Mouse (Mus musculus) intestine, embryonic 14.5 days (tissue): Measurements from ENCODE around the gene Hist1h2ap. TPM values are rescaled to one million over a fixed set of nuclear protein-coding genes. Genes with fewer than 3 reads are reported as not detected.
"Not testable (repeated sequence)": the region's sequence is repeated elsewhere in the genome, so short reads cannot be mapped to it uniquely, and the experiment has no call there.

Experiments used
- ATAC-seq: fragments of 200-750 bp; cut with Nextera tagmentation; replicated peaks from 2 replicates; pipeline ENCODE4 v1.8.0; 2017; ENCODE audit warnings: low read depth, moderate number of reproducible peaks, moderate TSS enrichment, moderate library complexity; ENCODE audit not compliant: low FRiP score, low TSS enrichment
- DNase-seq: peaks from one replicate; pipeline ENCODE4 v3.0.0-alpha.2; 2018; ENCODE audit warnings: low spot score
- H3K27ac ChIP-seq: fragments of 300-500 bp; sonication (generic); 2 replicates; pipeline ENCODE4 v1.5.1; 2014; ENCODE audit warnings: low read depth, mild to moderate bottlenecking, control low read depth
- H3K27me3 ChIP-seq: fragments of 300-500 bp; sonication (generic); replicated peaks from 2 replicates; pipeline ENCODE4 v1.6.1; 2014; ENCODE audit warnings: low read length, control low read depth; ENCODE audit not compliant: control insufficient read depth, insufficient read depth
- H3K36me3 ChIP-seq: fragments of 300-500 bp; sonication (generic); 2 replicates; pipeline ENCODE4 v1.6.1; 2014; ENCODE audit warnings: low read length, control low read depth; ENCODE audit not compliant: control insufficient read depth, insufficient read depth
- H3K4me1 ChIP-seq: fragments of 300-500 bp; sonication (generic); replicated peaks from 2 replicates; pipeline ENCODE4 v1.6.1; 2014; ENCODE audit warnings: low read length, control low read depth, mixed read lengths; ENCODE audit not compliant: control insufficient read depth, insufficient read depth
- H3K4me2 ChIP-seq: fragments of 300-500 bp; sonication (generic); 2 replicates; pipeline ENCODE4 v1.6.1; 2014; ENCODE audit warnings: low read length
- H3K4me3 ChIP-seq: fragments of 300-500 bp; sonication (generic); 2 replicates; pipeline ENCODE4 v1.5.1; 2014; ENCODE audit warnings: low read depth, low read length, control low read depth, mixed read lengths
- H3K9ac ChIP-seq: fragments of 300-500 bp; sonication (generic); 2 replicates; pipeline ENCODE4 v1.6.1; 2014; ENCODE audit warnings: mild to moderate bottlenecking, low read length
- H3K9me3 ChIP-seq: fragments of 300-500 bp; sonication (generic); 2 replicates; pipeline ENCODE4 v1.6.1; 2016; ENCODE audit warnings: low read length, control low read depth; ENCODE audit not compliant: control insufficient read depth
- WGBS: fragments of 180-500 bp; shearing (Covaris S2); extraction: QIAGEN DNeasy Blood & Tissue Kit; methylation state at CpG from one replicate; pipeline ENCODE4 v1.1.7; 2014; 5-methylcytosine and 5-hydroxymethylcytosine counted together
- polyA plus RNA-seq: library from polyadenylated mRNA; unstranded; fragments of >200 nt; fragmentation: Nextera tagmentation; extraction: Ambion mirVana; gene quantifications from 2 replicates; pipeline ENCODE4 v1.2.1, GENCODE M21; 2014

Hist1h2ap gene
- polyA plus RNA-seq, 1 experiment from 2014 or later, result 4,338 TPM

- Histone ChIP-seq H3K27me3 (no peaks in the 10 kb centered on the region), H3K4me3 (peak overlapping the region; percentile 16), H3K4me2 (peak overlapping the region; percentile 51), H3K36me3 (no peaks in the 10 kb centered on the region), H3K4me1 (peaks cover 21% of the 10 kb centered on the region), H3K9me3 (no peaks in the 10 kb centered on the region), H3K9ac (peak overlapping the region; percentile 34), H3K27ac (peak overlapping the region; percentile 44; the same call in 1 of the 2 replicates)
- no peak for ATAC-seq
- 8% methylated on average over 17 of the region's 18 CpGs for WGBS
- DNase-seq, result peak; percentile 68
Measured at GRCm38 (mm10) chr13:21790601-21791283, 42.6 kb downstream of the Hist1h2ap start.

DNA sequence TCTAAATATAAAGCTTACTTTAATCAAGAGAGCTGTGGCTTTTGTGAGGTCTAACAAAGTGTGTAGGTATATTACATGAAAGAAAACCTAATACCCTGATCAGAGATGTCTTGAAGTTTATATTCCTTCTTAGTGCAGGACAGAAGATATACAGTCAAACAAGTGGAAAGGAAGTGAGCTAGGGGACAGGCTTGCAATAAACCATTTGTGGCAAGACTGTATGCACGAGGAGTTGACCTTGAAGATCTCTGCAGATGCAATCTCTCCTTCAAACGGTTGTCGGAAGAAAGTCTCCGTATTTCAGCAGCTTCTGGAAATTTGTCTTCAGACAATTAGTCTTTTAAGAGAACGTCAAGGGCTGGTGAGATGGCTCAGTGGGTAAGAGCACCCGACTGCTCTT lies 43.4 kb downstream of the Hist1h2ap start:
- H3K4me1 ChIP-seq, result peaks cover 24% of the 10 kb centered on the region
- ATAC-seq (no peak), DNase-seq (peak; percentile 50)
- no peak overlapping the region for H3K4me3 ChIP-seq
- WGBS, result 38% methylated on average over 6 of the region's 6 CpGs
- no peak overlapping the region for H3K4me2 ChIP-seq
- H3K36me3 ChIP-seq, result no peaks in the 10 kb centered on the region
- H3K27me3 ChIP-seq, result no peaks in the 10 kb centered on the region
- no peaks in the 10 kb centered on the region for H3K9me3 ChIP-seq
- no peak overlapping the region for H3K9ac ChIP-seq
- no peak overlapping the region for H3K27ac ChIP-seq

GRCm38 (mm10) chr13:21787760-21788593 lies 45.3 kb downstream of the Hist1h2ap start:
- H3K27ac ChIP-seq, result peak overlapping the region; percentile 88
- ATAC-seq (no peak; the same call in 1 of the 2 replicates), DNase-seq (peak; percentile 51)
- H3K27me3 ChIP-seq, result no peaks in the 10 kb centered on the region
- no peaks in the 10 kb centered on the region for H3K36me3 ChIP-seq
- WGBS, result 24% methylated on average over 14 of the region's 21 CpGs
- no peaks in the 10 kb centered on the region for H3K9me3 ChIP-seq
- peak overlapping the region; percentile 21 for H3K4me3 ChIP-seq
- H3K9ac ChIP-seq, result peak overlapping the region; percentile 47
- peak overlapping the region; percentile 55 for H3K4me2 ChIP-seq
- peaks cover 31% of the 10 kb centered on the region for H3K4me1 ChIP-seq

DNA sequence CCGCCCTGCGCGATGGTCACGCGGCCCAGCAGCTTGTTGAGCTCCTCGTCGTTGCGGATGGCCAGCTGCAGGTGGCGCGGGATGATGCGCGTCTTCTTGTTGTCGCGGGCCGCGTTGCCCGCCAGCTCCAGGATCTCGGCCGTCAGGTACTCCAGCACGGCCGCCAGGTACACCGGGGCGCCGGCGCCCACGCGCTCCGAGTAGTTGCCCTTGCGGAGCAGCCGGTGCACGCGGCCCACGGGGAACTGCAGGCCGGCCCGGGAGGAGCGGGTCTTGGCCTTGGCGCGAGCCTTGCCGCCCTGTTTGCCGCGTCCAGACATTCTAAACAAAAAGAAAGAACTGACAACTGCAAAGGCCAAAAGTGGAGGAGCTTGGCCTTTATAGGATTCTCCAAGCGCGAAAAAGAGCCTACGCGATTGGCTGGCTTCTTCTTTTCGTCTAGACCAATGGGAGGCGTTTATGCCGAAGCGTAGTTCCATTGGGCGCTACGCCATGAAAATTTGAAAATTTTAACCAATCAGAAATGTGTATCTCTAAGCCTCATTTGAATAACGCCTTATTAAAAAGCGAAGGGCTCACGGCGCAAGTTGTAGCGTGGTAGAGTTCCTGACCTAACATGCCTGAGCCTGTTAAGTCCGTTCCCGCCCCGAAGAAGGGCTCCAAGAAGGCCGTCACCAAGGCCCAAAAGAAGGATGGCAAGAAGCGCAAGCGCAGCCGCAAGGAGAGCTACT lies 46.2 kb downstream of the Hist1h2ap start, which contains the start of the genes Hist1h2an and Hist1h2bp:
Gene Hist1h2an (minus strand): TSS at position 320 of the 731 bp plus-strand sequence.
Gene Hist1h2bp (plus strand): TSS at position 563 of the 731 bp plus-strand sequence.
- peaks cover 31% of the 10 kb centered on the region for H3K4me1 ChIP-seq
- peak; percentile 94 for ATAC-seq
- DNase-seq, result peak; percentile 93
- peak within 1 kb of the TSS; percentile 36 for H3K4me3 ChIP-seq
- not testable (repeated sequence) for H3K36me3 ChIP-seq, H3K9me3 ChIP-seq, H3K27me3 ChIP-seq
- H3K27ac ChIP-seq, result peak within 1 kb of the TSS; percentile 88
- 0% methylated on average over 35 of the region's 63 CpGs for WGBS
- peak within 1 kb of the TSS; percentile 63 for H3K9ac ChIP-seq
- peak within 1 kb of the TSS; percentile 55 for H3K4me2 ChIP-seq

GRCm38 (mm10) chr13:21786189-21786898 lies 47.0 kb downstream of the Hist1h2ap start:
- peak overlapping the region; percentile 36 for H3K4me3 ChIP-seq
- ATAC-seq, result no peak
- peak overlapping the region; percentile 63 for H3K9ac ChIP-seq
- peaks cover 31% of the 10 kb centered on the region for H3K4me1 ChIP-seq
- H3K36me3 ChIP-seq, result no peaks in the 10 kb centered on the region
- peak; percentile 65 for DNase-seq
- no peaks in the 10 kb centered on the region for H3K9me3 ChIP-seq
- peak overlapping the region; percentile 88 for H3K27ac ChIP-seq
- peak overlapping the region; percentile 55 for H3K4me2 ChIP-seq
- WGBS, result 4% methylated on average over 8 of the region's 8 CpGs
- no peaks in the 10 kb centered on the region for H3K27me3 ChIP-seq

DNA sequence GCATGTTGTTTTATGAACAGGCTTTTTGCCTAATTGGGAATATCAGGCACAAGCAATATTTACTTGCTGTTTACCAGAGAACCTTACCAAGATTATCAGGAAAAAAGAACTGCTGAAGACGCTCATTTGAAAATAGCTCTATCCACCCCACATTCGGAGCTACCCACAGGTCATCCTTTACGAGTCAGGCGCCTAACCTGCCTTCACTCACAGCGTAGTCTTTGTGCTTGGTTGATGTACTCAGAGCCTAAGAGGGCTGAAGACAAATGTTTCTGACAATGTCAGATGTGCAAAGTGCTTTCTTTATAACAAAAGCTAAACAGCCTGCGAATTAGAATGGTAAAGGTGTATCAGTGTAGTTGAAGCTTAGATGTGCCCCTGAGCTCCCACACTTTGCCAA lies 49.0 kb downstream of the Hist1h2ap start:
- ATAC-seq (no peak), DNase-seq (no peak)
- Histone ChIP-seq H3K27me3 (no peaks in the 10 kb centered on the region), H3K4me2 (peak overlapping the region; percentile 61), H3K36me3 (no peaks in the 10 kb centered on the region), H3K9me3 (no peaks in the 10 kb centered on the region), H3K27ac (peak overlapping the region; percentile 92), H3K9ac (peak overlapping the region; percentile 54), H3K4me3 (no peak overlapping the region), H3K4me1 (peaks cover 25% of the 10 kb centered on the region)
- WGBS, result 26% methylated on average over 6 of the region's 6 CpGs

- DNase-seq (peak; percentile 79), ATAC-seq (no peak)
- Histone ChIP-seq H3K9me3 (no peaks in the 10 kb centered on the region), H3K9ac (peak overlapping the region; percentile 54), H3K4me3 (peak overlapping the region; percentile 39), H3K36me3 (no peaks in the 10 kb centered on the region), H3K4me2 (peak overlapping the region; percentile 61), H3K4me1 (peaks cover 25% of the 10 kb centered on the region), H3K27ac (peak overlapping the region; percentile 92), H3K27me3 (no peaks in the 10 kb centered on the region)
- WGBS, result 2% methylated on average over 9 of the region's 9 CpGs
Measured at GRCm38 (mm10) chr13:21783734-21784161, 49.6 kb downstream of the Hist1h2ap start.

GRCm38 (mm10) chr13:21783255-21783617 lies 50.1 kb downstream of the Hist1h2ap start, which contains the start of gene Hist1h3i:
Gene Hist1h3i (minus strand): TSS chr13:21783370.
- ATAC-seq (peak; percentile 69), DNase-seq (peak; percentile 58)
- under 1% methylated on average over 12 of the region's 20 CpGs for WGBS
- H3K4me3 ChIP-seq, result peak within 1 kb of the TSS; percentile 44
- H3K4me1 ChIP-seq, result peaks cover 25% of the 10 kb centered on the region
- no peaks in the 10 kb centered on the region for H3K9me3 ChIP-seq
- peak within 1 kb of the TSS; percentile 92 for H3K27ac ChIP-seq
- no peaks in the 10 kb centered on the region for H3K36me3 ChIP-seq
- H3K9ac ChIP-seq, result peak within 1 kb of the TSS; percentile 71
- H3K4me2 ChIP-seq, result peak within 1 kb of the TSS; percentile 75
- no peaks in the 10 kb centered on the region for H3K27me3 ChIP-seq
